Mouse (Mus musculus): ENCODE data around the gene Nrap.

Gene Nrap

DNA sequence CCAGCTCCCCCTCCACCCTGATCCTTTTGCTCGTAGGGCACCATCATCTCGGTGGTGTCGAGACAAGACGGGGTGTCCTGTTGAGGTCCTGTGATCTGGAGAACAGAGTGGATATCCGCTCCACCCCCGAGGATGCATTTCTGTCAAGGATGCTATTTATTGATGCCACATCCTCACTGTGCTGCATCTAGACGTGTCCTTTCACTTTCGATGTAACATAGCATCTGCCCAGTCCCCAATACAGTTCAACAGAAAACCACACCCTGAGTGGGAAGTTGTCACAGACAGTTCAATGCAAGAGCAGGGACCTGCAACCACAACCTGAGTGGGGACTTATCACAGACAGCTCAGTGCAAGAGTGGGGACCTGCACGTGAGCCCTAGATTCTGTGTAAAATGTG lies 93.2 kb downstream of the Nrap start:
- no peak for DNase-seq

DNA sequence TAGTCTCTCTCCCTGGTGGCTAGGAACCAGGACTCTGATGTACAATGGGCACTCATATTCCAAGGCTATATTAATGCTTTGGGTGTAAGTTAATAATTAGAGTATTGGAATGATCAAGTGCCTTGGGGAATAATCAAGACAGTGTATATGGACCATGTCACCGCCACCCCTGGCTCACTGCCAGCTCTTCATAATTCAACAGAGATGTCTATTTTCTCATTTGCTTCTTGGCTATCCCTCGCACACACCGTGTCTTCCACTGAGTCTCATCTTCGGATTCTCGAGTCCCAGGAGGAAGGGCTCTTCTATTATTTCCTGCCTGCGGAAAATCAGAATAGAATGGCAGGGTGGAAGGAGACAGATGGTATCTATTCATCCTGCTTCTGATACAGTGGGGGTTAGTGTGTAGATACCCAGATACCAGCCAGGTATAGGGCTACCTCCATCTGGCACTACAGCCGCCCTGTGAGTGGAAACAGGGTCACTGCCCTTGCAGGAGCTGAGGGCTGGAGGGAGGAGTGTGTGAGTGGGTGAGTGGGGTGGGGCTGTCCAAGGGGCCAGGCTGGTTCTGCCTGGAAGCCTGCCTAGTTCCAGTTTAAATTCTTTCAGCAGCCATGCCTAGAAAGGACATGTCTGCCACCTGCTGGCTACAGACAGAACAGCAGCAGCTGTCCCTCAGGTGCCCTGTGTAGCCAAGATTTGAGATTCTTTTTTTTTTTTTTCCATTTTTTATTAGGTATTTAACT lies 95.0 kb downstream of the Nrap start:
- peak; percentile 52 for DNase-seq

DNA sequence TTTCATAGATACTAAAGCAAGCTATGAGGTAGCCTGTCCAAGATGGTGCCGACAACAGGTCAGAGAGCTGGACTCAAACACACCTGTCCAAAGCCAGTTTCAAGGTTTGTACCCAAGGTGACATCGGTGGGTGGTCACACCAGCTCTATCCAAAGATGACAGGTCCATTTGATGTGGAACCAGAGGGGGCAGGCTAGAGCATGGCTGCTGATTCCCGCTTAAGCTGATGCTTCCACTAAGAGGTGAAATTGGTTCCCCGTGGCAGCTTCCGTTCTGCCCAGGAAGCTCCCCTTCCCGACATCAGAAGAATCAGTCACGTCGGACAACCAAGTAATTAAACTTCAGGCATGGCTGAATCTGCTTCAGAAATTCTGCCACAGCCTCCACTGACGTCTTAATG lies 97.5 kb downstream of the Nrap start:
- DNase-seq, result no peak

DNA sequence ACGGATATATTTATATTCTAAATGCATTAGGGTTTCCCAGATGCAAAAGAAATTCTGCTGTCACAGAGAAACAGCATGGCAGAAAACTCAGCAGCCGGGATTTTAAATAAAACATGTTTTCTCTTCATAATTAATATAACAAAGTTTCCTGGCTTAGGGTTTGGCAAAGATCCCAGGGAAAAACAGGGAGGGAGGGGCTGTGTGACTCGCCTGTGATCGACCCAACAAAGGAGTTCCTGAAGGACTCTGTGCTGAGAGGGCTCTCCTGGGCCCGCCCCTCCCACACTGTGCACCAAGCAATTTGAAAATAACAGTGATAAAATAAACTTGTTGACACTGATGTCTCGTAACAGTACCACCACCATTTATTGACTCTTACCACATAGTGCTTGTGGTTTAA lies 97.9 kb downstream of the Nrap start:
- no peak for DNase-seq

DNA sequence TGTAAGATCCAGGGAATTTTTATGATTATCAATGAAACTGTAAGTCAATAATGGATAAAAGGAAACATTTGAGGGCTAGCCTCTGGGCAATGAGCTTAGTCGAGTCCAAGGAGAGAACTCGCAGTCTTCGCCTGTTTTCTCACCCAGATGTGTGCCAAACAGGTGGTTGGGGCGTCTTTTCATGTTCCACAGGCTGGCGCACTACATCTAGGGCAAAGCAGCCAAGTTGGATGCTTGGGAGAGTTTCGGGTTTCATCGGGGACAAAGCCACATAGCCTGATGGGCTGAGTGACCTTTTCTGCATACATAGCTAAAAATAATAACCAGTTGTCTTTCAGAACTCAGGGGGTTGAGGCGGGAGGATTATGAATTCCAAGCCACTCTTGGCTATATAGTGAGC lies 100.2 kb downstream of the Nrap start:
- DNase-seq, result no peak

DNA sequence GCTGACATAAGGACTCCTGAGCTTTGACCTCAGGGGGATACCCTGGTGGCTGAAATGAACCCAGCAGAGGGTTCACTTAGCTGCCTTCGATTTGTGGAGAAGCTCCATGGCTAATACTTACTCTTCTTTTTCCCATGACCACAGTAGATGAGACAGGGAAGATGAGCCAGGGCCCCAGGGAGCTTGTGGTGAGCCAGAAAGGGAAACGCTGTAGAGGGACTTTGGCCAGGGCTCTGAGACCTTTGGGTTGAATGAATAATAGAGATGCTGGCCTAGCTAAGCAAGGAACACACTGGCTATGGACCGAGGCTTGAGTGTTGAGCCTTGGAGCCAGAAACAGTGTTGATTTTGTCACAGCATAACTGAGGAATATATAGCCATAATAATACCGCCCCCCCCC lies 101.4 kb downstream of the Nrap start:
- DNase-seq, result no peak

DNA sequence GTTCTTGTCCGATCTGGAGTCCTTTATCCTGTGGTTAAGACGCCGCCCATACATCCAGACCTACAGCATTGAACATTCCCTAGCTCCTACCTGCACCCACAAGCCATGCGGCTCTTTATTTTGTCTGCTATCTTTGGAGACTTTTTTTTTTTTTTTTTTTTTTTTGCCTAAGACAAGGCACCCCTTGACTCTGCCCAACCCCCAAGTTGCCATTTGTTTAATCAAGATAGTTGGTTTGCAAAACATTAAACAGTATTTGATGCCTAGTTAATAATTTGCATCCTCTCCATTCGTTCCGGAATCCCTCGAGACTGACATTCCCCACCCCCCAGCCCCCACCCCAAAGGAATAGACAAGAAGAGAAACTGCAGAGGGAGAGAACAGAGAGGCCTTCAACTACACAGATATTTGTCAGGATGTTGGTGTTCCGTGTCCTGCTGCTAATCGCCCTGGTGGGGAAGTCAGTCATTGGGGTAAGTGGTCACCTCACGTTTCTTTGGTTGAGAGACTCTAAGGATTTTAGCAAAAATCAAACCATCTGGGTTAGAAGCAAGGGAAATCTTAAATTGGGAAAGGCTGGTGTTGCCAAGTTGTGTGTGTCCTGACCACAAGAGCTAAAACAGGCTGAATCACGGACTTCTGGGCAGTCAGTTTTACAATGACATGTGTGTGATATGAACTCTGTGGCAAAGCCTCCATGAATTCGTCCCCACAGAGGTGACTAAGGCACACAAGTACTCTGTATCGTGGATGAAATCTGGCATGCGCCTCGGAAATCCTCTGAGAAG lies 102.1 kb downstream of the Nrap start:
- DNase-seq, result no peak

DNA sequence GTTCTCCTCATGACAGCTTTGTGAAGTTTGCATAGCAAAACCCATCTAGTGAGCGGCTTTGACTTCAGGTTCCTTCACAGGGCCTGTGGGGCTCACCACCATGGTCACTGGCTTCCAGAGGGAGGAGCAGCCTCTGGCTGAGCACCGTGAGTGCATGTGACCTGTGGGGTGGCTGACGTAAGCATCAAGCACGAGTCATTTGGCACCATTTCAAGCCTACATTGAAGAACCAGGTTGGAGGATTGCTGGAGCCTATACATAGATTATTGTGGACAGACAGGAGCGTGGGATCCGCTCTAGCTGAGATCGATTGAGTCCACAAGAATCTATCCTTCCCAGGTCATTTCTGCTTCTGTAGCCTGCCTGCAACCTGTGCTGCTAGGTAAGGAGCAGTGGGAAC lies 103.0 kb downstream of the Nrap start, which contains the start of gene Habp2:
Gene Habp2, plus strand, starts transcription at position 272 of the 400 bp plus-strand sequence.
- no peak for DNase-seq

DNA sequence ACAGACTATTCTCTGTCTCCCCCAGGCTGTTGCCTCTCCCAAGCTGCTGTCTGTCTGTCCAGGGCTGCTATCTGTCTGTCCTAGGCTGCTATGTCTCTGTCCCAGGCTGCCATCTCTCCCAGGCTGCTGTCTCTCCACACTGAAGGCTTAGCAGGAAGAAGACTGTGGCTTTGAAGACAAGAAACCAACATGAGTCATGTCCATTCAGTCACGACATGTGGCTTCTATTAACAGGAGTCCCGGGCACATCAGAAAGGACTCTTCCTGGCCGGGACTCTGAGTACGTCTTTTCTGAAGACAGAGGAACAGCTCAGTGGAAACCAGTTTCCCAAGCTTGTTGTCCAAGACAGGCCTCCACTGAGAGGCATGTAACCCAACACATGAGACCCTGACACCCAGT lies 104.6 kb downstream of the Nrap start:
- no peak for DNase-seq

DNA sequence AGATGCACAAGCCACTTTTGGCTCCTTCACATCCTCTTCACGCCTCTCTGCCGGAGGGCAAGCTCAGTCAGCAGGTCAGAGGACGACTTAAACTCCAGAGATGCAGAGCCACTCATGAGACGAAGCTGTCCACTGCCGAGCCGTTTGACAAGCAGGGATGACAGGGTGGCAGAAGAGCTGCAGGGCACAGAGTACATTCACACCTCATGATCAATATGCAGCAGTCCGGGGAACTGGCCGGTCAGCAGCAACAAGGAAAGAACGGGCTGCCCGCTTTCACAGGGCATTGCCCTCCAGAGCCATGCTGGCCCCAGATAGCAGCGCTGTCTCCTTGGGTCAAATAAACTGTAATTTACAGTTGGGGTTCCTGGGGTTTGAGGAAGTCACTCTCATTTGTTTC lies 111.5 kb downstream of the Nrap start:
- DNase-seq, result no peak

DNA sequence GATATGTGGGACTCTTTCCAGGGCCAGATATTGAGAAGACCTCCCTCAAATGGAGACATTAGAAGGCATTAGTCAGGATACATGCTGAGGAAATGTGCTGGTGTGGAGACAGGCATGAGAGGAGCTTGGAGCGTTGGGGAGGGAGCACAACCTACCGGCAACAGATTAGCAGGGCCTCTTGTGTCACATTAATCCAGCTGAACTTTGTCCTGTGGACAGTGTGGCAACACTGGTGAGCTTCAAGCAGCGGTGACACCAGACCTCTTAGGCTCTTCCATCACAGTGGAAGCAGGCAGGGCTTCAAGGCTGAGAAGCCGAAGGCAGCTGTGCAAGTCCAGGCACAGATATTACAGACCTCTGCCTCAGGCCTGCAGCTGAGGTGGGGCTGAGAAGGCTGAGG lies 111.9 kb downstream of the Nrap start:
- DNase-seq, result no peak

DNA sequence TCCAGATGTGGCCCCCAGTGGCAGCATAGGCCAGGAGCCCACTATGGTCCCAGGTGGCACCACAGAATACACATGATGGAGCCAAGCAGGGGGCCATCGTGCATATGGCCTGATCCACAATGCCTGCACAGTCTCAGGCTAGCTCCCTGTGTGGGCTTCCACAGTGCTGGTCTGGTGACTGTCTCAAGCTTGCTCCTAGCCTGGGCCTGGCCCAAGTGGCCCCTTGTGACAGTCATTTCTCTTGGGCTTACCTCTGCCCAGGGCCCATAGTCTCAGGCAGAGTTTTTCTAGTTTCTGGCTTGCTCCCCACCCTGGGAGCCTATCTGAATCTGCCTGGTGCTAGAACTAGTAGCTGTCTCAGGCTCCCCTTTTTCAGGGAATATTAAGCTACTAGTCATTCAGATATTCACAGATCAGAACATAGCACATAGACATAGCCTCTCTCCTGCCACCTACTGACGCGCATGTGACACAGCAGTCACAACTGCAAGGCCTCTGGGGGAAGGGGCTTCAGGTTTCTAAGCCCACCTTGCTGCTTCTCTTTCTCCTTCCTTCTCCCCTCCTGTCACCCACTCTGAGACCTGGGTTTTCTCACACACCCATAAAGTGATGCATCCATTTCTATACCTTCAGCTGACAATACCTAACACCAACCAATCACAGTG lies 112.6 kb downstream of the Nrap start:
- DNase-seq, result no peak

DNA sequence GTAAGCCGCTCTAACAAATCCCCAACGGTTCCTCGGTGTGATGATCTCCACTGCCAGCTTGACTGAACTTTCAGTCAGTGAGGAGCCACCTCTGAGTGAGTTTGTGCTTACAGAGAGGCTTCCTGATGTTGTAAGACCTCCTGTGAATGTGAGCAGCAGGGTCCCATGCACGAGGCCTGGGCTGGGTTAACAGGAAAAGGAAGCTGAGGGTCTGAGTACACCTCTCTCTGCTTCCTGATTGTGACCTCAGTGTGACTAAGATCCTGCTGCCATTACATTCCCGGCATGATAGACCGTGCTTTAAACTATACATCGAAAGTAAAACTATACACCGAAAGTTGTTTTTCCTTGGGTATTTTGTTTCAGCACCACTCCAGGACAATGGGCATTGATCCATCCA lies 117.8 kb downstream of the Nrap start:
- DNase-seq, result no peak
